Mouse (Mus musculus) hindbrain, embryonic 15.5 days (tissue): Measurements from ENCODE around the gene Tas2r120. TPM values are rescaled to one million over a fixed set of nuclear protein-coding genes. Genes with fewer than 3 reads are reported as not detected.
"Not testable (repeated sequence)": the region's sequence is repeated elsewhere in the genome, so short reads cannot be mapped to it uniquely, and the experiment has no call there.

Experiments used
- ATAC-seq: fragments of 200-750 bp; cut with Nextera tagmentation; 2 replicates; pipeline ENCODE4 v1.8.0; 2017; ENCODE audit warnings: low read depth, moderate number of reproducible peaks, moderate TSS enrichment; ENCODE audit not compliant: low FRiP score
- H3K27ac ChIP-seq: fragments of 300-500 bp; sonication (generic); replicated peaks from 2 replicates; pipeline ENCODE4 v1.5.1; 2015; ENCODE audit warnings: mild to moderate bottlenecking, inconsistent platforms
- H3K27me3 ChIP-seq: fragments of 300-500 bp; sonication (generic); 2 replicates; pipeline ENCODE4 v1.6.1; 2015; ENCODE audit warnings: control low read depth, inconsistent platforms
- H3K36me3 ChIP-seq: fragments of 300-500 bp; sonication (generic); 2 replicates; pipeline ENCODE4 v1.6.1; 2015; ENCODE audit warnings: control low read depth, inconsistent platforms
- H3K4me1 ChIP-seq: fragments of 300-500 bp; sonication (generic); replicated peaks from 2 replicates; pipeline ENCODE4 v1.6.1; 2015; ENCODE audit warnings: control low read depth, inconsistent platforms
- H3K4me2 ChIP-seq: fragments of 300-500 bp; sonication (generic); 2 replicates; pipeline ENCODE4 v1.6.1; 2015; ENCODE audit warnings: moderate library complexity, mild to moderate bottlenecking, inconsistent platforms
- H3K4me3 ChIP-seq: fragments of 300-500 bp; sonication (generic); 2 replicates; pipeline ENCODE4 v1.5.1; 2015; ENCODE audit warnings: mild to moderate bottlenecking, inconsistent platforms
- H3K9ac ChIP-seq: fragments of 300-500 bp; sonication (generic); 2 replicates; pipeline ENCODE4 v1.6.1; 2015; ENCODE audit warnings: inconsistent platforms
- H3K9me3 ChIP-seq: fragments of 300-500 bp; sonication (generic); 2 replicates; pipeline ENCODE4 v1.6.1; 2016; ENCODE audit warnings: control low read depth, inconsistent platforms
- WGBS: fragments of 180-500 bp; shearing (Covaris S2); methylation state at CpG from one replicate; pipeline ENCODE4 v1.1.7; 2015; 5-methylcytosine and 5-hydroxymethylcytosine counted together
- polyA plus RNA-seq: library from polyadenylated mRNA; unstranded; fragments of >200 nt; fragmentation: Nextera tagmentation; extraction: Ambion mirVana; gene quantifications from 2 replicates; pipeline ENCODE4 v1.2.1, GENCODE M21; 2015

The Tas2r120 gene
- not detected in 2 replicates for polyA plus RNA-seq

DNA sequence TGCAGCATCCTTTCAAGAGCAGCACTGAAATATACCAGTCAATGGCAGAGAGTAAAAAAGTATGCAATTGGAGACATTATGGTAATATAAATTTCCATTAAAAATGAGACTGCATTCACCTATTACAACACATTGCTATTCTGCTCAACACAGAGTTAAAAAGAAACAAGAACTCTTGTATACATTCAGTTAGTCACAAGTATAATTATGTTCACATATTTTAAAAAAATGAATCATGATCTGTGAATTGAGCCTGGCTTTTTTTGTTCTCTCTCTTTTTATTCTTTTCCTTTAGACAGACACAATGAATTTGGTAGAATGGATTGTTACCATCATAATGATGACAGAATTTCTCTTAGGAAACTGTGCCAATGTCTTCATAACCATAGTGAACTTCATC, at the start of gene Tas2r120:
TSS of gene Tas2r120 (plus strand) at position 301 of the 400 bp plus-strand sequence.
- H3K27me3 ChIP-seq = no peaks in the 10 kb centered on the region
- no peak within 1 kb of the TSS for H3K27ac ChIP-seq
- no peak for ATAC-seq
- H3K4me1 ChIP-seq = no peaks in the 10 kb centered on the region
- H3K9me3 ChIP-seq = no peaks in the 10 kb centered on the region
- no peak within 1 kb of the TSS for H3K9ac ChIP-seq
- H3K4me2 ChIP-seq = no peak within 1 kb of the TSS
- H3K4me3 ChIP-seq = no peak within 1 kb of the TSS
- H3K36me3 ChIP-seq = no peaks in the 10 kb centered on the region

- H3K27ac ChIP-seq = no peak overlapping the region
- H3K4me3 ChIP-seq = no peak overlapping the region
- no peaks in the 10 kb centered on the region for H3K36me3 ChIP-seq
- no peak for ATAC-seq
- H3K4me2 ChIP-seq = no peak overlapping the region
- H3K4me1 ChIP-seq = no peaks in the 10 kb centered on the region
- H3K27me3 ChIP-seq = no peaks in the 10 kb centered on the region
- no peaks in the 10 kb centered on the region for H3K9me3 ChIP-seq
- no peak overlapping the region for H3K9ac ChIP-seq
These were observed 7.4 kb upstream of the Tas2r120 start for GRCm38 (mm10) chr6:132649399-132649798.

- H3K4me2 ChIP-seq = no peak within 1 kb of the TSS
- no peaks in the 10 kb centered on the region for H3K36me3 ChIP-seq
- H3K27ac ChIP-seq = no peak within 1 kb of the TSS
- no peaks in the 10 kb centered on the region for H3K4me1 ChIP-seq
- no peaks in the 10 kb centered on the region for H3K9me3 ChIP-seq
- H3K27me3 ChIP-seq = no peaks in the 10 kb centered on the region
- H3K9ac ChIP-seq = no peak within 1 kb of the TSS
- H3K4me3 ChIP-seq = no peak within 1 kb of the TSS
- ATAC-seq = no peak
- 88% methylated on average over 1 of the region's 1 CpGs for WGBS
These were observed 5.3 kb upstream of the Tas2r120 start, which contains the start of gene A630073D07Rik for GRCm38 (mm10) chr6:132651426-132651825. Gene A630073D07Rik (minus strand): TSS chr6:132651526.

- not testable (repeated sequence) for H3K27me3 ChIP-seq, H3K9me3 ChIP-seq, H3K9ac ChIP-seq, H3K36me3 ChIP-seq, H3K4me2 ChIP-seq, H3K4me1 ChIP-seq, H3K27ac ChIP-seq, ATAC-seq, H3K4me3 ChIP-seq
- 86% methylated on average over 7 of the region's 7 CpGs for WGBS
These were observed 34.8 kb downstream of the Tas2r120 start for GRCm38 (mm10) chr6:132691596-132691995.

- Histone ChIP-seq H3K36me3 (no peaks in the 10 kb centered on the region), H3K9ac (no peak within 1 kb of the TSS), H3K4me3 (no peak within 1 kb of the TSS), H3K4me1 (no peaks in the 10 kb centered on the region), H3K27ac (no peak within 1 kb of the TSS), H3K9me3 (no peaks in the 10 kb centered on the region), H3K4me2 (no peak within 1 kb of the TSS), H3K27me3 (no peaks in the 10 kb centered on the region)
- ATAC-seq = no peak
- WGBS = 92% methylated on average over 1 of the region's 1 CpGs
These were observed 44.2 kb downstream of the Tas2r120 start, which contains the start of gene Tas2r121 for GRCm38 (mm10) chr6:132700907-132701306. Gene Tas2r121 (minus strand): TSS chr6:132701007.

Other genes starting within 250 kb of the Tas2r120 start
- gene Prh1, start 87.1 kb upstream of the Tas2r120 start, polyA plus RNA-seq = not detected in 2 replicates
- gene Prp2, start 61.0 kb upstream of the Tas2r120 start, polyA plus RNA-seq = not detected in 2 replicates
- not detected in 2 replicates for gene A630073D07Rik, start 5.4 kb upstream of the Tas2r120 start, polyA plus RNA-seq
- gene Tas2r121, start 44.1 kb downstream of the Tas2r120 start, polyA plus RNA-seq = not detected in 2 replicates
- not detected in 2 replicates for gene Tas2r122, start 55.0 kb downstream of the Tas2r120 start, polyA plus RNA-seq
- not detected in 2 replicates for gene Tas2r115, start 81.1 kb downstream of the Tas2r120 start, polyA plus RNA-seq
- gene Tas2r124, start 97.8 kb downstream of the Tas2r120 start, polyA plus RNA-seq = not detected in 2 replicates
- gene Tas2r102, start 105.2 kb downstream of the Tas2r120 start, polyA plus RNA-seq = not detected in 2 replicates
- not detected in 2 replicates for gene Tas2r136, start 121.2 kb downstream of the Tas2r120 start, polyA plus RNA-seq
- not detected in 2 replicates for gene Tas2r117, start 145.9 kb downstream of the Tas2r120 start, polyA plus RNA-seq
- gene Tas2r123, start 190.2 kb downstream of the Tas2r120 start, polyA plus RNA-seq = not detected in 2 replicates
- gene Tas2r116, start 198.5 kb downstream of the Tas2r120 start, polyA plus RNA-seq = not detected in 2 replicates
- gene Tas2r110, start 211.1 kb downstream of the Tas2r120 start, polyA plus RNA-seq = not detected in 2 replicates
- not detected in 2 replicates for gene Tas2r113, start 236.1 kb downstream of the Tas2r120 start, polyA plus RNA-seq